Mouse (Mus musculus): ENCODE measurements around the gene Fgfr2. TPM values are rescaled to one million over a fixed set of nuclear protein-coding genes. Genes with fewer than 3 reads are reported as not detected.

Fgfr2 gene
- polyA plus RNA-seq, 1 experiment, result 14.7 TPM

DNA sequence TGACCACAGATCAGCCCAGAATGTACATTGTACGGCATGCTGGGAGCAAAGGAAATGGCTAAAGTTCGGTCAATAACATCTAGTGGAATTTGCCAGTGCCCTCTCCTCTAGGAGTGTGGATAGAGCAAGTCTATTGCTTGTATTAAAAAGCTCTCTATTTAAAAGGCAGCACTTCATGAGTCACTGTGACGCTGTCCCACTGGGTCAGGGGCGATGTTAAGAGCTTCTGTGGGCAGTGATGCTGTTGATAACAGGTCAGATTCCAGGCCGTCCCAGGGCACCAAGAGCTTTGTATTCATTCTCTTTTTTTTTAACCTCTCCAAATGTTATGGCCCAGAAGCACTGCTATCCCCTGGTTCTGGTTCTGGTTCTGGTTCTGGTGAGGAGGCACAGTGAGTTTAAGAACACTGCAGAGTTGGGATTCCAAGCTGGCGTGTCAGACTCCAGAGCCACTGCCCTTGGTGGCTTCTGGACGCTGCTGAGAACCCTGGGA lies 2366.8 kb downstream of the Fgfr2 start:
- TF ChIP-seq CTCF (IDR thresholded peaks at IDR 0.05; ENCODE audit: extremely low read depth, insufficient read length, insufficient replicate concordance, low read depth, low read length), result no peak
- TF ChIP-seq POLR2A (IDR thresholded peaks at IDR 0.05; ENCODE audit: low read depth, low read length), result no peak
- Histone ChIP-seq H3K4me3 (ENCODE audit: low read depth, low read length) (no peak overlapping the region), H3K4me1 (ENCODE audit: control insufficient read depth, insufficient read depth, insufficient read length, low read length) (no peaks in the 10 kb centered on the region), H3K27me3 (ENCODE audit: control insufficient read depth, insufficient read depth, low read length) (no peaks in the 10 kb centered on the region), H3K36me3 (ENCODE audit: control insufficient read depth, insufficient read depth, low read length) (peaks cover 44% of the 10 kb centered on the region), H3K27ac (ENCODE audit: insufficient read depth, low read depth, low read length) (no peak overlapping the region)
- 85% methylated on average over 7 of the region's 7 CpGs for WGBS

DNA sequence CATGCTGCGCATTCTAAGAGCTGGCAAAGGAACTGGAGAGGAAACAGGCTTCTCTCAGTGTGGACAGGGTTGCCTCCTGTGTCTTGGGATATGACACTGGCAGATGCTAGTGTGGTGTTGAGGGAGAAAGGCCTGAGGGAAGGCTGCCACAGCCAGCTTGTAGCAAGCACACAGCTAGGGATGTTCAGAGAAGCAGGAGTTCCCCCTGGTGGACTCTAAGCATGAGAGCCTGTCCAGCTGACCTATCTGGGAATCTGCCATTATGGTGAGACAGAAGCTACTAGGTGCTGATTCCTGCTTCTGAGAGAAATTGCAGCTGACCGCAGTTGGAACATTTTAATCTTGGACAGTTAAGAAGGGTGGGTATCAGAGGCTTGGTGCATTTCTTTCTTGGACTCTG lies 2368.4 kb downstream of the Fgfr2 start:
- Histone ChIP-seq H3K27me3 (ENCODE audit: control insufficient read depth, insufficient read depth, low read length) (no peaks in the 10 kb centered on the region), H3K36me3 (ENCODE audit: control insufficient read depth, insufficient read depth, low read length) (peaks cover 48% of the 10 kb centered on the region), H3K4me3 (ENCODE audit: low read depth, low read length) (no peak overlapping the region), H3K27ac (ENCODE audit: insufficient read depth, low read depth, low read length) (no peak overlapping the region), H3K4me1 (ENCODE audit: control insufficient read depth, insufficient read depth, insufficient read length, low read length) (no peaks in the 10 kb centered on the region)
- WGBS, result 94% methylated on average over 2 of the region's 2 CpGs
- TF ChIP-seq POLR2A (IDR thresholded peaks at IDR 0.05; ENCODE audit: low read depth, low read length), result no peak
- TF ChIP-seq CTCF (IDR thresholded peaks at IDR 0.05; ENCODE audit: extremely low read depth, insufficient read length, insufficient replicate concordance, low read depth, low read length), result no peak

DNA sequence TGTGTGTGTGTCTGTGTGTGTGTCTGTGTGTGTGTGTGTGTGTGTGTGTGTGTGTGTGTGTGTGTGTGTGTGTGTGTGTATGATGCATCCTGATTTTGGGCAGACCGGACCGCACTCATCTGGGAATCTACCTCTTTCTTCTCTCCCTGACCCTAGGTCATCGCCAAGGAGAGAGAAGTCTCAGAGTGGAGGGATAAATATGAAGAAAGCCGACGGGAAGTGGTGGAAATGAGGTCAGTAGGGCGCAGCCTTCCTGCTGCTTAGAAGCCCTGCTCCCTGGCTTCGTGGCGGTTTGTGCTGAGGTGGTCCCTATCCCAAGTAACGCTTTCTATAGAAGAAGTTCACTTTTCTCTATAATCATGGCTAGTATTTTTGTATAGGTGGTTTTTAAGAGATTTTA lies 2371.5 kb downstream of the Fgfr2 start:
- Histone ChIP-seq H3K36me3 (ENCODE audit: control insufficient read depth, insufficient read depth, low read length) (peaks cover 43% of the 10 kb centered on the region), H3K27ac (ENCODE audit: insufficient read depth, low read depth, low read length) (no peak overlapping the region), H3K4me3 (ENCODE audit: low read depth, low read length) (no peak overlapping the region), H3K27me3 (ENCODE audit: control insufficient read depth, insufficient read depth, low read length) (no peaks in the 10 kb centered on the region), H3K4me1 (ENCODE audit: control insufficient read depth, insufficient read depth, insufficient read length, low read length) (no peaks in the 10 kb centered on the region)
- TF ChIP-seq POLR2A (IDR thresholded peaks at IDR 0.05; ENCODE audit: low read depth, low read length) (no peak), CTCF (IDR thresholded peaks at IDR 0.05; ENCODE audit: extremely low read depth, insufficient read length, insufficient replicate concordance, low read depth, low read length) (no peak)
- WGBS, result 83% methylated on average over 9 of the region's 9 CpGs

DNA sequence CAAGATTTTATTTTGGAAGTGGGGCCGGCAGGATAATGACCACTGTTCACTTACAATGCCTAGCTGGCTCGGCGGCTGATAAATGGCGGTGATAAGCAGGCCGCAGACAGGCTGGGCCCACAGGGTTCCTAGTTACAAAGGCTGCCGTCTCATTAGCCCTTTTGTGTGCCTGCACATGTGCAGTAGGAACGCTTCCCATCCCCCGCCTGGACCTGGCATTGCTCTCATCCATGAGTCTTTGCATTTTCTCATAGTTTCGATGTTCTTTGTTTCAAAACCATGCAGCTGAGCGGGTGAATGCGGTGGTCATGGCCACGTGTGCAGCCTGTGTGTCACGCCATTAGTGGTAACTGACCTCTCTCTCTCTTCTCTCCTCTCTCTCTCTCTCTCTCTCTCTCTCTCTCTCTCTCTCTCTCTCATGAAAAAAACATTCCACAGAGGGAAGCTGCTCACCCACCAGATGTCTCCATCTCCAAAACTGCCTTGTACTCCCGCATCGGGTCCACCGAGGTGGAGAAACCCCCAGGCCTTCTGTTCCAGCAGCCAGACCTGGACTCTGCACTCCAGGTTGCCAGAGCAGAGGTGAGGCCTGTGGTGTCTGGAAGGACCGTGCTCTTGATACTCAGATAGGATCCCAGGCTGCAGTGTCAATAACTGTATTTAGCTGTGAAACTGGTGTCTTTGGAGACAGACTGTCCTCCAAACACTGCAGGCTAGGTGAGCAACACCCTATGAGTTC lies 2372.2 kb downstream of the Fgfr2 start:
- Histone ChIP-seq H3K27ac (ENCODE audit: insufficient read depth, low read depth, low read length) (no peak overlapping the region), H3K4me1 (ENCODE audit: control insufficient read depth, insufficient read depth, insufficient read length, low read length) (no peaks in the 10 kb centered on the region), H3K36me3 (ENCODE audit: control insufficient read depth, insufficient read depth, low read length) (peaks cover 47% of the 10 kb centered on the region), H3K27me3 (ENCODE audit: control insufficient read depth, insufficient read depth, low read length) (no peaks in the 10 kb centered on the region), H3K4me3 (ENCODE audit: low read depth, low read length) (no peak overlapping the region)
- whole genome bisulfite sequencing, result 68% methylated on average over 17 of the region's 17 CpGs
- no peak for TF ChIP-seq POLR2A (IDR thresholded peaks at IDR 0.05; ENCODE audit: low read depth, low read length)
- TF ChIP-seq CTCF (IDR thresholded peaks at IDR 0.05; ENCODE audit: extremely low read depth, insufficient read length, insufficient replicate concordance, low read depth, low read length), result no peak

DNA sequence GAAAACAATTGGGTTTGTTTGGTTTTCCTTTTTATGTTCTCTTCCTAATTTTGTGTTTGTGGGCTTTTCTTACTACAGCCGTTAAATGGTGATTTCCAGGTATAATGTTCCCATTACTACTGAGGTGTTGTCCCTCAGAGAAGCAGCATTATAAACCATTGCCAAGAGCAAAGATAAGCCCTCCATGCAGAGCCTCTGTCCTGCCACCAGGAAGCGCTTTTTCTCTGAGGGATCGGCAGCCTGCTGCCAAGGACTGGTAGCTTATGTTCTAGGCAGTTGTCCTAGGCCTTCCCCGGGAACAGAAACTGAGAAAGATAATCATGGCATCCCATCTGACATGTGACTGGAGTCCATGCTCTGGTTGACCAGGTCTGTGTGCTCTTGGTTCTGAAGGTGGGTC lies 2374.0 kb downstream of the Fgfr2 start:
- Histone ChIP-seq H3K27ac (ENCODE audit: insufficient read depth, low read depth, low read length) (no peak overlapping the region), H3K4me1 (ENCODE audit: control insufficient read depth, insufficient read depth, insufficient read length, low read length) (no peaks in the 10 kb centered on the region), H3K27me3 (ENCODE audit: control insufficient read depth, insufficient read depth, low read length) (no peaks in the 10 kb centered on the region), H3K4me3 (ENCODE audit: low read depth, low read length) (no peak overlapping the region), H3K36me3 (ENCODE audit: control insufficient read depth, insufficient read depth, low read length) (peaks cover 53% of the 10 kb centered on the region)
- no peak for TF ChIP-seq CTCF (IDR thresholded peaks at IDR 0.05; ENCODE audit: extremely low read depth, insufficient read length, insufficient replicate concordance, low read depth, low read length)
- 86% methylated on average over 4 of the region's 4 CpGs for WGBS

DNA sequence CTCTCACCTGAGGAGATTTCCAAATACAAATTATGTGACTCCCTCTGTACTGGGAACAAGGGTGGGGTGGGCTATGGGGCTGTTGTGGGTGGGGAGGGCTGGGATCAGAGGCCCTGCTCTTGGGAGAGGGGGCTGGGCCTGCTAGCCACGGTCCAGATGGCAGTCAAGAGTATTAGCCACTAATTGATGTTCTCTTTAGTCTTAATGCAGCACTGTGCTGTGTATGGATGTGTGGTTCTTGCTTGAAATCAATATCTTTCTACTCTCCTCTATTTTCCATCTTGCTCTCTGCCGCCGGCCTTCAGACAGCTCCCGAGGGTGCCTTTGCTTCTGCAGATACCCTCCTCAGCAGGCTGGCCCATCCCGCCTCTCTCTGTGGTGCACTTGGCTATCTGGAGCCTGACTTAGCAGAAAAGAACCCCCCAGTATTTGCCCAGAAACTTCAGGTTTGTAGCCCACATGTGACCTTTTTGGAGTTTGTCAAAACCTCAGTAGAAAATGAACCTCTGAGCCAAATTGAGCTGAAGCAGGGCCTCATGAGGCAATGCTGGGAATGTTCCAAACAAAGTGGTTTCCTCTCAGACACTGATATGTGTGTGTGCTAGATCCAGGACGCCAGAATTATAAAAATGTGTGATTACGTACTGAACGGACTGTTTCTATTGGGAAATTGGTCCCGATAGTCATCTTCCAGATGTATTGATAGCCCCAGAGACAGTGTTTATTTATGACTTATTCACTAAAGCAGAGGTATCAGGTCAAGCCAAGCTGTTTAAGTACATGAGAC lies 2379.7 kb downstream of the Fgfr2 start:
- 85% methylated on average over 9 of the region's 9 CpGs for WGBS
- no peaks in the 10 kb centered on the region for H3K4me1 ChIP-seq (ENCODE audit: control insufficient read depth, insufficient read depth, insufficient read length, low read length)
- no peaks in the 10 kb centered on the region for H3K27me3 ChIP-seq (ENCODE audit: control insufficient read depth, insufficient read depth, low read length)
- H3K27ac ChIP-seq (ENCODE audit: insufficient read depth, low read depth, low read length), result no peak overlapping the region
- TF ChIP-seq CTCF (IDR thresholded peaks at IDR 0.05; ENCODE audit: extremely low read depth, insufficient read length, insufficient replicate concordance, low read depth, low read length) (no peak), POLR2A (IDR thresholded peaks at IDR 0.05; ENCODE audit: low read depth, low read length) (no peak)
- H3K36me3 ChIP-seq (ENCODE audit: control insufficient read depth, insufficient read depth, low read length), result peaks cover 73% of the 10 kb centered on the region
- H3K4me3 ChIP-seq (ENCODE audit: low read depth, low read length), result no peak overlapping the region

DNA sequence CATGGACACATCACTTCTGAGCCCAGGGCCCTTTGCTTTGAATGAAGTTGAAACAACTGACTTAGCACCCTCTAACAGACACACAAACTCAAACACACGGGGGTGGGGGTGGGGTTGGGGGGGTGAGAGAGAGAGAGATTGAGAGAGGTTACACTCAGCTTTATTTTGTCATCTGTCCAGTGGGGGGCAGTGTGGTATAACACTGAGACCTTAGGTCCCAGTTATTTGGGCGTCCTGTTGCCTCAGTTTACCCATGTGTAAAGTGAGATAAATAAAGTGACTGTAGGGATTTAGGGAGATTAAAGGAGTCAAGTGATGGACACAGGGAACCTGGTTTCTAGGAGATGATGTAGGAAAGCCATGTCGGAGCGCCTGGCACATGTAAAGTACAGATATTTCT lies 2382.1 kb downstream of the Fgfr2 start:
- H3K4me3 ChIP-seq (ENCODE audit: low read depth, low read length), result no peak overlapping the region
- H3K27me3 ChIP-seq (ENCODE audit: control insufficient read depth, insufficient read depth, low read length), result no peaks in the 10 kb centered on the region
- no peak for TF ChIP-seq CTCF (IDR thresholded peaks at IDR 0.05; ENCODE audit: extremely low read depth, insufficient read length, insufficient replicate concordance, low read depth, low read length)
- no peak for TF ChIP-seq POLR2A (IDR thresholded peaks at IDR 0.05; ENCODE audit: low read depth, low read length)
- peaks cover 68% of the 10 kb centered on the region for H3K36me3 ChIP-seq (ENCODE audit: control insufficient read depth, insufficient read depth, low read length)
- WGBS, result 81% methylated on average over 4 of the region's 4 CpGs
- no peak overlapping the region for H3K27ac ChIP-seq (ENCODE audit: insufficient read depth, low read depth, low read length)
- no peaks in the 10 kb centered on the region for H3K4me1 ChIP-seq (ENCODE audit: control insufficient read depth, insufficient read depth, insufficient read length, low read length)

Data from small intestine, adult 2 months (tissue).